Mouse (Mus musculus) ES-Bruce4 (cell line): ENCODE results near the gene Gm867.

Experiments used
- CTCF ChIP-seq: IDR thresholded peaks from one replicate; pipeline ENCODE4 v1.8.1; 2011; ENCODE audit warnings: low read depth, low read length
- POLR2A ChIP-seq: IDR thresholded peaks from one replicate; pipeline ENCODE4 v1.8.1; 2011; ENCODE audit warnings: low read length; ENCODE audit not compliant: insufficient read depth

GRCm38 (mm10) chr10:75889406-75890153 is 50.9 kb downstream of the Gm867 start:
- TF ChIP-seq CTCF, result no peak
- TF ChIP-seq POLR2A, result no peak
